Mouse (Mus musculus) cerebellum, adult 8-10 months (tissue): ENCODE measurements at regions not wholly inside any gene's neighbourhood (a gene's known extent, or its start where the extent isn't known, plus 50 kb on each side); places are given as distances from the start of the nearest gene placed in this dataset.

ENCODE experiments used
- DNase-seq: peaks from one replicate; pipeline ENCODE4 v3.0.0; 2022

DNA sequence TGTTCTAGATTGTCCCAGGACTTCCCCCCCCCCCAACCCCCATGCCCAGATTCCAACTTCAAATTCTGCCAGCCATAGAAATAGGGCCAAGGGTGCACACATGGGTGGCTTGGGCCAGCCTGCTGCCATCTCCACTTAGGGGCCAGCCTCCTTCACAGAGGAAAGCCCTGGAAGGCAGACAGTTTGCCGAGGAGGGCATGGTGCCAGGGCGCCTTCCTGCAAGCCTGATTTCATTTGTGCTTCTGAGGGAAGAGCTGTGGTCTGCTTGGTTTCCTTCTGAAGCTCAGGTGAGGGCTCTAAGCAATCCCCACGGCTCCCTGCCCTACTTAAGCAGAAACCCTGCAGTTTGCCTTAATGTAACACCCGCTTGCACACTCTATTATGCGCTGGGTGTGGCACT is 52.3 kb upstream of the Tcl1 start:
- DNase-seq, result peak; percentile 60

GRCm38 (mm10) chr12:105280076-105280475 is 53.6 kb upstream of the Tunar start:
- DNase-seq, result peak; percentile 48

- DNase-seq, result no peak
These were observed 52.6 kb upstream of the Tunar start for GRCm38 (mm10) chr12:105281070-105281469.

DNA sequence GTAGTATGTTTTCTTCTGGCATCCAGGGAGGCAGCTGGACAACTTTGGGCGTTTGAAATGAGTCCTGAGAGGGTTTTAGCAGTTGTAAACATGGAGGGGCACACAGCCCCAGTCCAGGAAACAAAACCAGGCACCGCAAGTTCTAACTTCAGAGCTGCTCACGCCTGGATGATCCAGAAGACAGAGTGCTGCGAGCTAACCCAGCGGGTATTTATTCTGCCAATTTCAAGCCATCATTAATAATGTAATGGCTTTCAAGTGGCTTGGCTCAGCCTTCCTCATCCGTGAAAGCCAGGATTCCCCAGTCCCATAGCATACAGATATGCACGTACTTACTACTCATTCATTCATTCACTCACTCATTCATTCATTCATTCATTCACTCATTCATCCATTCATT is 51.6 kb upstream of the Tunar start:
- no peak for DNase-seq
